Mouse (Mus musculus): ENCODE results near the gene Zfp664. TPM values are rescaled to one million over a fixed set of nuclear protein-coding genes. Genes with fewer than 3 reads are reported as not detected.

The Zfp664 gene
- 7.6 TPM in 2 replicates for polyA plus RNA-seq (2012; rRNA removed)

GRCm38 (mm10) chr5:124862013-124862866 is at the start of gene Zfp664, which contains the start of gene Ccdc92:
TSS of gene Zfp664 (plus strand) at chr5:124862691.
TSS of gene Ccdc92 (minus strand) at chr5:124862424.

Other genes with a start within 250 kb of the Zfp664 start
- 5.9 and 6.5 TPM in 2 replicates for gene Atp6v0a2, start 234.1 kb upstream of the Zfp664 start, polyA plus RNA-seq (2012; rRNA removed)
- 0.01 TPM in 2 replicates for gene Dnah10, start 137.6 kb upstream of the Zfp664 start, polyA plus RNA-seq (2012; rRNA removed)
- gene Ccdc92, start 267 bp upstream of the Zfp664 start, polyA plus RNA-seq (2012; rRNA removed) = 0.20 and 0.28 TPM in 2 replicates
- gene Rflna, start 140.5 kb downstream of the Zfp664 start, polyA plus RNA-seq (2012; rRNA removed) = 0.08 and 0.28 TPM in 2 replicates

Data from liver, embryonic 18 days (tissue).